ENCODE assay signal across 10 mouse cellular contexts in genomic region chr2:144120186-144120823, GRCm38 (mm10).
DNase-seq lines count a peak whose midpoint lies in the region; ATAC-seq and TF ChIP-seq lines count a peak whose summit lies in the region.
"Had no signal": no experiment of that assay in that cellular context is flagged by ENCODE, and none has a peak within 500 bp of the region (broad histone marks: within the 10 kb centered on the region; RNA-seq: fewer than 3 reads in every experiment).

No protein-coding gene starts in this region.

- no peak overlapping the region for H3K4me2 ChIP-seq in intestine, postnatal 0 days (replicated peaks; ENCODE audit: low read depth)
- H3K4me2 ChIP-seq in intestine, embryonic 16.5 days (ENCODE audit: low read depth, low read length) = no peak overlapping the region
- no peak overlapping the region for H3K4me2 ChIP-seq in lung, embryonic 14.5 days
- H3K4me2 ChIP-seq: embryonic facial prominence, embryonic 13.5 days had no signal

- H3K4me1 ChIP-seq in intestine, postnatal 0 days (replicated peaks; ENCODE audit: control insufficient read depth, insufficient read depth, low read length) = no peaks in the 10 kb centered on the region
- H3K4me1 ChIP-seq in intestine, embryonic 16.5 days (ENCODE audit: control insufficient read depth, insufficient read depth, low read length) = no peaks in the 10 kb centered on the region; the same call in 1 of the 2 replicates
- H3K4me1 ChIP-seq in lung, embryonic 14.5 days (ENCODE audit: insufficient read depth) = no peaks in the 10 kb centered on the region

- no peaks in the 10 kb centered on the region for H3K27me3 ChIP-seq in intestine, postnatal 0 days (replicated peaks; ENCODE audit: control insufficient read depth, insufficient read depth, low read length)
- no peaks in the 10 kb centered on the region for H3K27me3 ChIP-seq in intestine, embryonic 16.5 days (replicated peaks; ENCODE audit: control insufficient read depth, insufficient read depth, low read length)
- H3K27me3 ChIP-seq in lung, embryonic 14.5 days (ENCODE audit: insufficient read depth, low read length) = no peaks in the 10 kb centered on the region
- H3K27me3 ChIP-seq: embryonic facial prominence, embryonic 13.5 days had no signal

- H3K9me3 ChIP-seq in intestine, postnatal 0 days (ENCODE audit: control insufficient read depth) = no peaks in the 10 kb centered on the region
- H3K9me3 ChIP-seq in intestine, embryonic 16.5 days (ENCODE audit: control insufficient read depth, low read length) = no peaks in the 10 kb centered on the region
- no peaks in the 10 kb centered on the region for H3K9me3 ChIP-seq in lung, embryonic 14.5 days (ENCODE audit: low read depth, low read length)
- H3K9me3 ChIP-seq: embryonic facial prominence, embryonic 13.5 days had no signal

- no peak overlapping the region for H3K4me3 ChIP-seq in intestine, postnatal 0 days (ENCODE audit: low read depth, low read length)
- no peak overlapping the region for H3K4me3 ChIP-seq in intestine, embryonic 16.5 days (ENCODE audit: low read length)
- H3K4me3 ChIP-seq in lung, embryonic 14.5 days (ENCODE audit: low read depth, low read length) = no peak overlapping the region
- H3K4me3 ChIP-seq: embryonic facial prominence, embryonic 13.5 days; left cerebral cortex, adult 2 months had no signal

- TF ChIP-seq CTCF in intestine, postnatal 0 days (IDR thresholded peaks at IDR 0.05; ENCODE audit: low read depth) = 0 out of 2 replicates have a peak, but pooled peaks have one; percentile 8
- no peak for TF ChIP-seq CTCF in lung, embryonic 14.5 days (IDR thresholded peaks at IDR 0.05; ENCODE audit: low read depth)

- H3K27ac ChIP-seq in intestine, postnatal 0 days (ENCODE audit: low read depth, low read length) = no peak overlapping the region
- no peak overlapping the region for H3K27ac ChIP-seq in intestine, embryonic 16.5 days (ENCODE audit: low read length)
- no peak overlapping the region for H3K27ac ChIP-seq in lung, embryonic 14.5 days (ENCODE audit: low read depth)
- H3K27ac ChIP-seq: embryonic facial prominence, embryonic 13.5 days; left cerebral cortex, adult 2 months had no signal

- H3K36me3 ChIP-seq in intestine, postnatal 0 days (ENCODE audit: control insufficient read depth, insufficient read depth) = no peaks in the 10 kb centered on the region
- H3K36me3 ChIP-seq in intestine, embryonic 16.5 days (ENCODE audit: control insufficient read depth, insufficient read depth, low read length) = no peaks in the 10 kb centered on the region
- no peaks in the 10 kb centered on the region for H3K36me3 ChIP-seq in lung, embryonic 14.5 days (ENCODE audit: insufficient read depth)
- H3K36me3 ChIP-seq: embryonic facial prominence, embryonic 13.5 days had no signal

- 66% methylated on average over 7 of the region's 7 CpGs for WGBS in intestine, postnatal 0 days
- 68% methylated on average over 7 of the region's 7 CpGs for WGBS in intestine, embryonic 16.5 days
- WGBS in lung, embryonic 14.5 days = 58% methylated on average over 7 of the region's 7 CpGs

- ATAC-seq in intestine, postnatal 0 days = no peak
- ATAC-seq in intestine, embryonic 16.5 days = no peak
- ATAC-seq in lung, embryonic 14.5 days (ENCODE audit: insufficient read depth) = no peak
- ATAC-seq in frontal cortex, adult (ENCODE audit: low TSS enrichment) = no peak

- peak; percentile 45 for DNase-seq in brain, adult 2 months (ENCODE audit: low read depth, low spot score)
- peak; percentile 79 for DNase-seq in gastrocnemius, postnatal 25 days
- peak; percentile 64 for DNase-seq in lung, embryonic 14.5 days
- no peak for DNase-seq in embryo, embryonic 10 days (ENCODE audit: low spot score)
- no peak for DNase-seq in cerebellum, adult 11 months

- H3K9ac ChIP-seq in intestine, postnatal 0 days (ENCODE audit: low read depth, low read length) = no peak overlapping the region
- no peak overlapping the region for H3K9ac ChIP-seq in intestine, embryonic 16.5 days (ENCODE audit: low read depth, low read length)
- H3K9ac ChIP-seq in lung, embryonic 14.5 days = no peak overlapping the region
- H3K9ac ChIP-seq: embryonic facial prominence, embryonic 13.5 days had no signal

Comparison
In these comparisons a context has a peak if more than half of its experiments do, and no peak if none do; other contexts are left out.
1. DNase-seq: peak in brain, adult 2 months (single experiment), gastrocnemius, postnatal 25 days (single experiment) and lung, embryonic 14.5 days (single experiment); none in embryo, embryonic 10 days (single experiment) and cerebellum, adult 11 months (single experiment).